Mouse (Mus musculus): ENCODE data around the gene Fmr1nb.
"Not testable (repeated sequence)": the region's sequence is repeated elsewhere in the genome, so short reads cannot be mapped to it uniquely, and the experiment has no call there.

The Fmr1nb gene

DNA sequence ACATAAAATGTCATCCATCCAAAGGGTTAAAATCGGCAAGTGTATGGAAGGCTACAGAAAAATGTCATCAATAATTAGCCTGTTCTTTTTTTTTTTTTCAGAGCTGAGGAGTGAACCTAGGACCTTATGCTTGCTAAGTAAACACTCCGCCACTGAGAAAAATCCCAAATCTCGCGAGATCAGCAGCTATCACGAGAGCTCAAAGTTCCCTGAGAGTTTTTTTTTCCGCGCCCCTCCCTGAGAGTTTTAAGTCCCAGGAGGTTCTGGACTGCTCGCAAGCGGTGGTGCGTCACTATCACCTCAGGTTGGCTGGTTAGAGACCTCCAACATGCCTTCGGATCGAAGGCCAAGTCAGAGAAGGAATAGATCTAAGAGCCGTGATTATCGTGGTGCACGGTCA, at the start of gene Fmr1nb:
Gene Fmr1nb, plus strand, starts transcription at position 234 of the 400 bp plus-strand sequence.
- no peak for DNase-seq

DNA sequence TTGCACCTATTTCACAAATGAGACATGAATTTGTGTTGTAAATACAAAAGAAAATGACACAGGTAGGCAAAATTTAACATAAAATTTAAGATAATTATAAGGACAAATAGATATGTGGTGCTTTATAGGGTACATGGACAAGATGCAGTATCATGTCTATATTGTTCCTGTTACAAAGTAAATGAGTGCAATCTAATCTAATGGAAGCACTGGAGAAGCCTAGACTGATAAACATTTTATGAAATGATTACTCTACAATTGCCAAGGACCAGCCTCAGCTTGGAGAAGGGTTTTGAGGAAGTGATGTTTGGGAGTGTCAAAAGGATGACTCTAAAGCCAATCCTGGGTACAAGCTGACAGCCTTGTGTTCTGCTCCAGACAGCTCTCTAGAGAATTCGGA, 24.7 kb upstream of the Fmr1nb start:
- DNase-seq = no peak

DNA sequence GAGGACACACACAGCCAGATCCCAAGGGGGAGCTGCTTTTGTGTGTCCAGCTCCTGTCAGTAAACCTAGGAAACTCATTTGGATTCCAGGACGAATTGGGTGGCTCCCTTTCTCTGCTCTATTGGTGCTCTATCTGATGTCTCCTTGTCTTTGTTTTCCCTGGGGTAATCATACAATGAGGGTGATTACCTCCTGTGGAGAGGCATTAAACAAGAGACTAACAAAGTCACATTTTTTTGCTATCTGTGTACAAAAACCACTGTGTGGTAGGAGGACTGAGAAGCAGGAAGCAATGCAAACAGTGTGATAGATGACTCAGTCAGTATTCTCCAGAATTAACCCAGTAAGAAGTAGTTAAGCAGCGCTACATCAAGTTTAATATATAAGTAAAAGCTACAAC, 21.6 kb upstream of the Fmr1nb start:
- no peak for DNase-seq

DNA sequence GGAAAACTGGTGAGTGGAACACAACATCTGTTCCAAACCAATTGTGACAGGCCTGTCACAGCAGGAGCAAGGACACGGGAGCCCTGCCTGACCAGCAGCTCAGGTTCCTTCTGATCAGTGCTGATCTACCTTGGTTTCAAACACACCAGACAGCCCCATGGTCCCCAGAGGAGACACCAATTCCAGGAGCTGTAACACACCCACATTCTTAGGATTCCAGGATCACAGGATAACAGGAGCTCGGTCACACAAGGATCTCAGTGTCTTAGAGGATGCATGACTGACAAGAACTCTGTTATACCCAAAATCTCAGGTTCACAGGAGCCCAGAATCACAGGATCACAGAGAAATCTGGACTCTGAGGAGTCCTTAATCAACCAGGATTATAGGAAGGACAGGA, 58.8 kb downstream of the Fmr1nb start:
- DNase-seq = not testable (repeated sequence)

- DNase-seq = peak; percentile 2
Measured at GRCm38 (mm10) chrX:68821059-68821458, 59.4 kb downstream of the Fmr1nb start, which contains the start of gene Gm14698. Gene Gm14698, plus strand, starts transcription at chrX:68821093.

DNA sequence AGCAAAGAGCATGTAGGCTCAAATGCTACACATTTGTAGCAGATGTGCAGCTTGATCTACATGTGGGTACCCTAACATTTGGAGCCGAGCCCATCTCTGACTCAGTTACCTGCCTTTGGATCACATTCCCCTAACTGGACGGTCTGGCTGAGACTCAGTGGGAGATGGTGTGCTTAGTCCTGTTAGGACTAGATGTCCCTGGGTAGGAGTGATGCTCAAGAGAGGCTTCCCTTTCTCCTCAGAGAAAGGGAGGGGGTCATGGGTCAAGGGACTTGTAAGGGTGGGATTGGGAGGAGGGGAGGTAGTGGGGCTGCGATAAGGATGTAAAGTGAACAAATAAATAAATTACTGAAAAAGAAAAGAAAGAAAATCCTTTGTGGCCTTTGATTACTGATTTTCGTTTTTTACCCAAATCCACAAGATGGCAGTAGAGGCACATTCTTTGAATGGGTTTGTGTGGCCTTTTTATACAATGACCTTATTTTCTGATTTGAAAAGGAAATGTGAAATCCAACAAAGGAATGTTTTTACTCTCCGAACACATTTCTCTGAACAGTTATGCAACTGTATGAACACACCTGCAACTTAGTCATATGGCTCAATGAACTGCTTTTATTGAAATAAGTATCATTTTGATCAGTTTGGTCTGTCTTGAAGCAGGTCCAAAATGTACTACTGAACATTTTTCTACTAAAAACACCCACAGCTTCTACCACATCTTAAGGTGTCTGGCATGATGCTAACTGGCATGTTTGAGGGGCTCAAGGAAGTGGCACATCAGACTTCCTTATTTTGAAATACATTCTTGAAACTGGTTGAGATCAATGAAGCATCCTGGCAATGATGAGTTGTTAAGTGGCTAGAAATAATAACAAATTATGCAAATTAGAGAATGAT, 78.2 kb downstream of the Fmr1nb start:
- DNase-seq = no peak
